Mouse (Mus musculus) liver, adult 2 months (tissue): ENCODE measurements around the gene Celf2.

Source experiments
- CTCF ChIP-seq: fragments of 200-500 bp; IDR thresholded peaks from 2 replicates; pipeline ENCODE4 v1.5.1; 2011; ENCODE audit warnings: low read depth, low read length, control low read depth
- POLR2A ChIP-seq: fragments of 200-500 bp; IDR thresholded peaks from 2 replicates; pipeline ENCODE4 v1.6.1; 2011; ENCODE audit warnings: low read length, control low read depth; ENCODE audit not compliant: insufficient read depth; ENCODE audit errors: extremely low read depth

- TF ChIP-seq CTCF: no peak
- TF ChIP-seq POLR2A: no peak
These were observed 718.5 kb downstream of the Celf2 start for GRCm38 (mm10) chr2:6790876-6791275.
